Mouse (Mus musculus): ENCODE measurements around the gene 2010111I01Rik.

DNA sequence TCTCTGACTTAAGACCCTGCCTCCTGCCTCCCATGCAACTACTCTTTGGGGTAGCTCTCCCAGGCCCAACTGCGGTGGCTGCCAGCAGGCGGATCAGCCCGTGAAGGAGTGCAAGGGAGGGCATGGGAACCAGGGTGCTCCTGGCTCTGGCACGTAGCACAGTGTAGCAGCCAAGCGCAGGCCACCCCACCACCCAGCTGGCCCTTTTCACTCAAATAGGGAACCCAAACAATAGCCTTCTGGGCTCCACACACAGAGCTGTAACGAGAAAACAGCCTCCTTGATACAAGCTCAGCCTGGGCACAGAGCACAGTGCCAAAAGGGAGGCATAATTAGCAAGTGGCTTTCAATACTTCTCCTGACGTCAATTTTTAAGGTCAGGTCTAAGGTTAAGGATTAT is 371.6 kb downstream of the 2010111I01Rik start:
- TF ChIP-seq HCFC1 (IDR thresholded peaks at IDR 0.05; ENCODE audit: borderline replicate concordance, insufficient read depth, low read length) = no peak
- no peak for TF ChIP-seq ZNF384 (IDR thresholded peaks at IDR 0.05; ENCODE audit: low read depth, low read length)
- no peak for TF ChIP-seq CHD2 (IDR thresholded peaks at IDR 0.05; ENCODE audit: low read depth, low read length)
